Mouse (Mus musculus) CH12.LX (cell line): ENCODE results near the gene Plvap.

Source experiments
- CHD1 ChIP-seq: IDR thresholded peaks from 2 replicates; pipeline ENCODE4 v1.6.1; 2012; ENCODE audit warnings: low read depth, low read length, improper control_type of control experiment, inconsistent platforms
- CTCF ChIP-seq, 2 experiments: IDR thresholded peaks in 1 of 2; conservative IDR thresholded peaks in 1 of 2; 2 replicates each; pipeline ENCODE4 v1.5.1; 2011 to 2012; ENCODE audit warnings: low read depth in 2 of 2, low read length in 2 of 2, improper control_type of control experiment in 1 of 2, inconsistent platforms in 1 of 2, mild to moderate bottlenecking in 1 of 2, moderate library complexity in 1 of 2
- ELF1 ChIP-seq: IDR thresholded peaks from 2 replicates; pipeline ENCODE4 v1.6.1; 2014; ENCODE audit warnings: low read depth, mild to moderate bottlenecking, inconsistent platforms, low read length, improper control_type of control experiment
- HCFC1 ChIP-seq: IDR thresholded peaks from 2 replicates; pipeline ENCODE4 v1.6.1; 2012; ENCODE audit warnings: low read depth, mild to moderate bottlenecking, inconsistent platforms, low read length, improper control_type of control experiment
- MAFK ChIP-seq: IDR thresholded peaks from 2 replicates; pipeline ENCODE4 v1.6.1; 2011; ENCODE audit warnings: low read length, improper control_type of control experiment; ENCODE audit not compliant: insufficient replicate concordance
- MAX ChIP-seq: IDR thresholded peaks from 2 replicates; pipeline ENCODE4 v1.6.1; 2011; ENCODE audit warnings: low read length, improper control_type of control experiment
- NELFE ChIP-seq: IDR thresholded peaks from 2 replicates; pipeline ENCODE4 v1.6.1; 2011; ENCODE audit warnings: low read depth, low read length, improper control_type of control experiment
- POLR2A ChIP-seq: IDR thresholded peaks from 2 replicates; pipeline ENCODE4 v1.6.1; 2011; ENCODE audit warnings: low read depth, mild to moderate bottlenecking, improper control_type of control experiment, low read length
- SMC3 ChIP-seq: IDR thresholded peaks from 2 replicates; pipeline ENCODE4 v1.6.1; 2011; ENCODE audit warnings: low read depth, low read length, improper control_type of control experiment
- UBTF ChIP-seq: IDR thresholded peaks from 2 replicates; pipeline ENCODE4 v1.6.1; 2012; ENCODE audit warnings: low read depth, mild to moderate bottlenecking, inconsistent platforms, low read length, improper control_type of control experiment, moderate library complexity
- USF2 ChIP-seq: conservative IDR thresholded peaks from 2 replicates; pipeline ENCODE4 v1.6.1; 2011; ENCODE audit warnings: low read depth, low read length, improper control_type of control experiment
- ZC3H11A ChIP-seq: IDR thresholded peaks from 2 replicates; pipeline ENCODE4 v1.6.1; 2012; ENCODE audit warnings: low read depth, mild to moderate bottlenecking, inconsistent platforms, low read length, improper control_type of control experiment
- ZKSCAN1 ChIP-seq: IDR thresholded peaks from 2 replicates; pipeline ENCODE4 v1.6.1; 2012; ENCODE audit warnings: low read depth, inconsistent platforms, low read length, improper control_type of control experiment, borderline replicate concordance
- ZMIZ1 ChIP-seq: IDR thresholded peaks from 2 replicates; pipeline ENCODE4 v1.6.1; 2012; ENCODE audit warnings: low read depth, mild to moderate bottlenecking, inconsistent platforms, low read length, improper control_type of control experiment

- TF ChIP-seq CTCF (conservative IDR thresholded peaks at IDR 0.05 in 1 of 2, IDR thresholded peaks at IDR 0.05 in 1 of 2; ENCODE audit: low read depth in 2 of 2, low read length in 2 of 2) (no peak), POLR2A (no peak), UBTF (no peak), ELF1 (no peak), MAFK (no peak), USF2 (no peak), CHD1 (no peak), NELFE (no peak), ZMIZ1 (no peak), SMC3 (no peak), ZKSCAN1 (no peak), MAX (no peak), ZC3H11A (no peak), HCFC1 (no peak)
These were observed 15.7 kb downstream of the Plvap start for GRCm38 (mm10) chr8:71495811-71496210.
